Mouse (Mus musculus) liver, postnatal 0 days (tissue): ENCODE measurements at regions not wholly inside any gene's neighbourhood (a gene's known extent, or its start where the extent isn't known, plus 50 kb on each side); places are given as distances from the start of the nearest gene placed in this dataset.
A peak's percentile ranks its signal among the peaks of the same experiment; 100 is the strongest.

Source experiments
- ATAC-seq: fragments of 200-750 bp; cut with Nextera tagmentation; 2 replicates; pipeline ENCODE4 v1.8.0; 2017; ENCODE audit warnings: mild to moderate bottlenecking, moderate library complexity
- DNase-seq: peaks from one replicate; pipeline ENCODE4 v3.0.0-alpha.2; 2016
- H3K27ac ChIP-seq: fragments of 300-500 bp; sonication (generic); 2 replicates; pipeline ENCODE4 v1.5.1; 2014; ENCODE audit warnings: antibody characterized with exemption, moderate library complexity, mild to moderate bottlenecking, low read depth
- H3K27me3 ChIP-seq: fragments of 300-500 bp; sonication (generic); 2 replicates; pipeline ENCODE4 v1.6.1; 2014; ENCODE audit warnings: low read length, control low read depth, mixed read lengths; ENCODE audit not compliant: insufficient read depth
- H3K36me3 ChIP-seq: fragments of 300-500 bp; sonication (generic); replicated peaks from 2 replicates; pipeline ENCODE4 v1.6.1; 2014; ENCODE audit warnings: mild to moderate bottlenecking, control low read depth, low read length, moderate library complexity, mixed read lengths; ENCODE audit not compliant: insufficient read depth
- H3K4me1 ChIP-seq: fragments of 300-500 bp; sonication (generic); 2 replicates; pipeline ENCODE4 v1.6.1; 2014; ENCODE audit warnings: antibody characterized with exemption, mild to moderate bottlenecking, control low read depth; ENCODE audit not compliant: insufficient read depth
- H3K4me2 ChIP-seq: fragments of 300-500 bp; sonication (generic); 2 replicates; pipeline ENCODE4 v1.6.1; 2014; ENCODE audit warnings: low read depth, mild to moderate bottlenecking, low read length, moderate library complexity, mixed read lengths
- H3K4me3 ChIP-seq: fragments of 300-500 bp; sonication (generic); 2 replicates; pipeline ENCODE4 v1.5.1; 2014; ENCODE audit warnings: low read depth, low read length
- H3K9ac ChIP-seq: fragments of 300-500 bp; sonication (generic); replicated peaks from 2 replicates; pipeline ENCODE4 v1.6.1; 2014; ENCODE audit warnings: mild to moderate bottlenecking, moderate library complexity
- H3K9me3 ChIP-seq: fragments of 300-500 bp; sonication (generic); 2 replicates; pipeline ENCODE4 v1.6.1; 2016; ENCODE audit warnings: mild to moderate bottlenecking, control low read depth, low read length, mixed read lengths
- CTCF ChIP-seq: sonication (generic); IDR thresholded peaks from 2 replicates; pipeline ENCODE4 v1.5.1; 2016; ENCODE audit warnings: antibody characterized with exemption, low read depth
- EP300 ChIP-seq: IDR thresholded peaks from 2 replicates; pipeline ENCODE4 v1.6.1; 2016; ENCODE audit warnings: antibody characterized with exemption, low read depth, mild to moderate bottlenecking
- WGBS: fragments of 180-500 bp; shearing (Covaris S2); extraction: QIAGEN DNeasy Blood & Tissue Kit; methylation state at CpG from one replicate; pipeline ENCODE4 v1.1.7; 2014; ENCODE audit not compliant: insufficient replicate concordance; 5-methylcytosine and 5-hydroxymethylcytosine counted together

- no peak for ATAC-seq
- no peak overlapping the region for H3K4me2 ChIP-seq
- WGBS = 78% methylated on average over 5 of the region's 5 CpGs
- DNase-seq = no peak
- no peaks in the 10 kb centered on the region for H3K27me3 ChIP-seq
- H3K36me3 ChIP-seq = no peaks in the 10 kb centered on the region
- H3K9ac ChIP-seq = no peak overlapping the region
- no peaks in the 10 kb centered on the region for H3K4me1 ChIP-seq
- no peak overlapping the region for H3K4me3 ChIP-seq
- TF ChIP-seq EP300 (no peak), CTCF (no peak)
- no peak overlapping the region for H3K27ac ChIP-seq
- no peaks in the 10 kb centered on the region for H3K9me3 ChIP-seq
Measured at GRCm38 (mm10) chr4:56349216-56349615, 390.7 kb upstream of the Gm26657 start.

DNA sequence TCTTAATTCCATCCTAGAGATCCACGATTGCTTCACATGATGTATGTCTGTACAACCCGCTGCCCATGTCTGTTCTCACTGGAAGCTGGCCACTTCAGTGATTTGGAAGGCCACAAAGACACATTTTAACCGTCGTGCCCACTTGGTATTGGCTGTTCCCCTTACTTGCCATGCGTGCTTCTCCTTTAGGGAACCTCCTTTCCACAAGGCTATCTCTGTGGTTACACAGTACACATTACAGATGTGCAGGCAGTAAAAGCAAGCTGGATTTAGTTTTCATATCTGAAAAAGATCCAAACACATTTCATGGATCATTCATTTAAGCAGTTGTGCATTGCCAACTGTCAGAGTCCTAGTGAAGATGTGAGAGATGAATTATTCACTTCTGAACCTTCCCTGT is 414.7 kb upstream of the Gm26657 start:
- no peaks in the 10 kb centered on the region for H3K27me3 ChIP-seq
- no peaks in the 10 kb centered on the region for H3K36me3 ChIP-seq
- 59% methylated on average over 5 of the region's 5 CpGs for WGBS
- no peak for DNase-seq
- H3K27ac ChIP-seq = no peak overlapping the region
- H3K9me3 ChIP-seq = no peaks in the 10 kb centered on the region
- H3K4me1 ChIP-seq = no peaks in the 10 kb centered on the region
- no peak for ATAC-seq
- TF ChIP-seq EP300 = no peak
- TF ChIP-seq CTCF = no peak
- no peak overlapping the region for H3K9ac ChIP-seq
- no peak overlapping the region for H3K4me2 ChIP-seq
- no peak overlapping the region for H3K4me3 ChIP-seq

DNA sequence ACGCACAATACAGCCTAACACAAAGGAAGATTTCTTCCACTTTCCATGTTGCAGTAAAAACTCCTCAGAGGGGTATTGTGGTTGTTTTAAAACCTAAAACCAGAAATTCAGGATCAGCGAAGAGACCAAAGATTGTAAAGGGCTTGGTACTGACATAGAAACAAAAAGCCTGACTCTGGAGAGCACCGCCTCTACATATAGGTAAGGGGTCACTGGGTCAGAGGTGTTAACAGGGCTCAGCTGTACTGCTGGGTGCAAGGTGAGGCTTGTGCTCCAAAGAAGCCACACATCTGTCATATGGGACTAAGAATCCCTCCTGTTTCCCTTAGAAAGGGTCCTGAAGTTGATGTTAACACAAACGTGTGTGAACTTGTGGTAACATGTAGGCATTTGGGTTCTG is 420.7 kb upstream of the Gm26657 start:
- H3K36me3 ChIP-seq = no peaks in the 10 kb centered on the region
- no peak overlapping the region for H3K4me2 ChIP-seq
- no peak overlapping the region for H3K4me3 ChIP-seq
- no peaks in the 10 kb centered on the region for H3K4me1 ChIP-seq
- peak; percentile 79; the same call in 1 of the 2 replicates for ATAC-seq
- no peak overlapping the region for H3K27ac ChIP-seq
- peak; percentile 16 for DNase-seq
- no peak overlapping the region for H3K9ac ChIP-seq
- WGBS = 75% methylated on average over 4 of the region's 4 CpGs
- no peaks in the 10 kb centered on the region for H3K27me3 ChIP-seq
- TF ChIP-seq EP300 (no peak), CTCF (no peak)
- H3K9me3 ChIP-seq = no peaks in the 10 kb centered on the region

DNA sequence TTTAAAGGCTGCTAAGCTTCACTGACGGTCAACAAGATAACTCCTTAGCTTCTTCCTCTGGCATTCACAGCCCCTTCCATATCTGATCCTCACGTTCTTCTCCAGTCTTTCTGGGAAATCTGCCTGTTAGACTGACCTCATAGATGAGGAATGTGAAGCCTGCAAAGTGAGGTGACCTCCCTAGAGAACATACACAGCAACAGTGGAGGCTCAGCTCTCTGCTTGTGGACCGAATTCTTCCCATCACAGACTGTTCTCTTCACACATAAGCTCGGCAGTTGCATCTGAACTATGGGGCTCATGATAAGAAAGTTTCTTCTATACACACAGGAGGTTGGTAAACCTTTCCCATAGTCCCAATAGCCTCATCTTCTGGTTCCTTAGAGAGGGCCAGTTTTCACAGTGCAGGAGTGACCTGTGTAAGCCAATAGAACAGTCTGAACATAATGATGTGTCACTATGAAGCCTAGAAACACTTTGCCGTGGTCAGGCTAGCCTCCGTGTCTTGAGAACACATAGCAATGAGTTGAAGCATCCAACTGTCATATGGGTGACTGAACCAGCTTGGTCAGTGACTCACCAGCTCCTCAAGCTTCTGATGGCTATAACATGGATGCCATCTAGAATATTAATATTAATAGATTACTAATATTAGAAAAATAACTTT is 434.1 kb upstream of the Gm26657 start:
- ATAC-seq = no peak
- no peak for DNase-seq
- Histone ChIP-seq H3K9ac (no peak overlapping the region), H3K36me3 (no peaks in the 10 kb centered on the region), H3K27ac (no peak overlapping the region), H3K4me3 (no peak overlapping the region), H3K27me3 (no peaks in the 10 kb centered on the region), H3K4me2 (no peak overlapping the region), H3K4me1 (no peaks in the 10 kb centered on the region), H3K9me3 (no peaks in the 10 kb centered on the region)
- WGBS = 58% methylated on average over 6 of the region's 6 CpGs
- TF ChIP-seq EP300 (no peak), CTCF (no peak)

- Histone ChIP-seq H3K9me3 (no peaks in the 10 kb centered on the region), H3K36me3 (no peaks in the 10 kb centered on the region), H3K4me2 (no peak overlapping the region), H3K4me1 (no peaks in the 10 kb centered on the region), H3K9ac (no peak overlapping the region), H3K27me3 (no peaks in the 10 kb centered on the region), H3K27ac (no peak overlapping the region), H3K4me3 (no peak overlapping the region)
- WGBS = 31% methylated on average over 2 of the region's 2 CpGs
- ATAC-seq (no peak), DNase-seq (no peak)
- TF ChIP-seq CTCF (no peak), EP300 (no peak)
Measured at GRCm38 (mm10) chr4:56304275-56304674, 435.6 kb upstream of the Gm26657 start.

GRCm38 (mm10) chr4:56287980-56288379 is 451.9 kb upstream of the Gm26657 start:
- ATAC-seq (no peak), DNase-seq (no peak)
- WGBS = 65% methylated on average over 2 of the region's 2 CpGs
- Histone ChIP-seq H3K9ac (no peak overlapping the region), H3K27me3 (no peaks in the 10 kb centered on the region), H3K27ac (no peak overlapping the region), H3K4me2 (no peak overlapping the region), H3K9me3 (no peaks in the 10 kb centered on the region), H3K4me1 (no peaks in the 10 kb centered on the region), H3K36me3 (no peaks in the 10 kb centered on the region), H3K4me3 (no peak overlapping the region)
- TF ChIP-seq CTCF (no peak), EP300 (no peak)
